Mouse (Mus musculus) lung, postnatal 0 days (tissue): Measurements from ENCODE around the gene Scd4. TPM values are rescaled to one million over a fixed set of nuclear protein-coding genes. Genes with fewer than 3 reads are reported as not detected.

Source experiments
- ATAC-seq: fragments of 200-750 bp; cut with Nextera tagmentation; 2 replicates; pipeline ENCODE4 v1.8.0; 2017; ENCODE audit warnings: moderate library complexity
- DNase-seq: peaks from one replicate; pipeline ENCODE4 v3.0.0-alpha.2; 2016; ENCODE audit warnings: low spot score
- H3K27ac ChIP-seq: fragments of 300-500 bp; sonication (generic); 2 replicates; pipeline ENCODE4 v1.5.1; 2014; ENCODE audit warnings: antibody characterized with exemption, mild to moderate bottlenecking, low read length, mixed read lengths
- H3K27me3 ChIP-seq: fragments of 300-500 bp; sonication (generic); replicated peaks from 2 replicates; pipeline ENCODE4 v1.6.1; 2014; ENCODE audit warnings: low read length, mixed read lengths; ENCODE audit not compliant: insufficient read depth
- H3K36me3 ChIP-seq: fragments of 300-500 bp; sonication (generic); 2 replicates; pipeline ENCODE4 v1.6.1; 2014; ENCODE audit warnings: low read length, mixed read lengths; ENCODE audit not compliant: insufficient read depth
- H3K4me1 ChIP-seq: fragments of 300-500 bp; sonication (generic); 2 replicates; pipeline ENCODE4 v1.6.1; 2014; ENCODE audit warnings: antibody characterized with exemption, low read depth, low read length, mixed read lengths; ENCODE audit not compliant: insufficient read depth
- H3K4me2 ChIP-seq: fragments of 300-500 bp; sonication (generic); replicated peaks from 2 replicates; pipeline ENCODE4 v1.6.1; 2014; ENCODE audit warnings: low read depth, mild to moderate bottlenecking, low read length, moderate library complexity, mixed read lengths
- H3K4me3 ChIP-seq: fragments of 300-500 bp; sonication (generic); 2 replicates; pipeline ENCODE4 v1.5.1; 2014; ENCODE audit warnings: low read depth, low read length
- H3K9ac ChIP-seq: fragments of 300-500 bp; sonication (generic); replicated peaks from 2 replicates; pipeline ENCODE4 v1.6.1; 2014; ENCODE audit warnings: low read depth, mild to moderate bottlenecking
- H3K9me3 ChIP-seq: fragments of 300-500 bp; sonication (generic); 2 replicates; pipeline ENCODE4 v1.6.1; 2016; ENCODE audit warnings: low read length, mixed read lengths
- CTCF ChIP-seq: IDR thresholded peaks from 2 replicates; pipeline ENCODE4 v1.5.1; 2016; ENCODE audit warnings: antibody characterized with exemption, mild to moderate bottlenecking
- EP300 ChIP-seq: IDR thresholded peaks from 2 replicates; pipeline ENCODE4 v1.6.1; 2016; ENCODE audit warnings: antibody characterized with exemption, mild to moderate bottlenecking, control low read depth
- WGBS: fragments of 180-500 bp; shearing (Covaris S2); extraction: QIAGEN DNeasy Blood & Tissue Kit; methylation state at CpG from one replicate; pipeline ENCODE4 v1.1.7; 2014; 5-methylcytosine and 5-hydroxymethylcytosine counted together
- polyA plus RNA-seq: library from polyadenylated mRNA; unstranded; fragments of >200 nt; fragmentation: Nextera tagmentation; extraction: Ambion mirVana; gene quantifications from 2 replicates; pipeline ENCODE4 v1.2.1, GENCODE M21; 2015

The Scd4 gene
- polyA plus RNA-seq, 1 experiment from 2014 or later: 0.53 TPM

DNA sequence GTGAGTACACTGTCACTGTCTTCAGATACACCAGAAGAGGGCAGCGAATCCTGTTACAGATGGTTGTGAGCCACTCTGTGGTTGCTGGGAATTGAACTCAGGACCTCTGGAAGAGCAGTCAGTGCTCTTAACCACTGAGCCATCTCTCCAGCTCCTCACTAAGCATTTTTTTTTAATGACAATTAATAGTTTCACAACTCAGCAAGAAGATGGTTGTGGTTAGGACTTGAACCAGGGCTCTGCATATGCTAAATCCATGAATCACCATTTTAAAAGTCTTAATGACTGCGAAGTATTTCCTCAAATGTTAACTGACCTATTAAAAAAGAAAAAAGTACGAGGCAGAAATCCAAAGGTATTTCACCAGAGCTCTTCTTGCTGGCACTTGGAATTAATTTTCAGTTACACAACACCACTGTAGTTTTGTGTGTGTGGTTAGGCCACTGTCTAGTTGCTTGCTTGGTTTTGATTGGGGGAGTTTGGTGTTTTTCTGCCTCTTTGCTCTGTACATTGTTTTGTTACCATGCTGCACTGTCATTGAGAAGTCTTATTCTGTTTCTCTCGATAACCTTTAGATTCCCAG is 54.3 kb downstream of the Scd4 start:
- WGBS: 66% methylated on average over 4 of the region's 4 CpGs
- Histone ChIP-seq H3K27me3 (no peaks in the 10 kb centered on the region), H3K27ac (peak overlapping the region; percentile 85), H3K4me3 (no peak overlapping the region), H3K9me3 (no peaks in the 10 kb centered on the region), H3K4me2 (no peak overlapping the region), H3K9ac (no peak overlapping the region), H3K36me3 (no peaks in the 10 kb centered on the region), H3K4me1 (0 out of 2 replicates have a peak, but pooled peaks cover 6% of the 10 kb centered on the region)
- DNase-seq: peak; percentile 76
- ATAC-seq: peak; percentile 8; the same call in 1 of the 2 replicates
- peak; percentile 67 for TF ChIP-seq EP300
- 0 out of 2 replicates have a peak, but pooled peaks have one; percentile 0 for TF ChIP-seq CTCF

DNA sequence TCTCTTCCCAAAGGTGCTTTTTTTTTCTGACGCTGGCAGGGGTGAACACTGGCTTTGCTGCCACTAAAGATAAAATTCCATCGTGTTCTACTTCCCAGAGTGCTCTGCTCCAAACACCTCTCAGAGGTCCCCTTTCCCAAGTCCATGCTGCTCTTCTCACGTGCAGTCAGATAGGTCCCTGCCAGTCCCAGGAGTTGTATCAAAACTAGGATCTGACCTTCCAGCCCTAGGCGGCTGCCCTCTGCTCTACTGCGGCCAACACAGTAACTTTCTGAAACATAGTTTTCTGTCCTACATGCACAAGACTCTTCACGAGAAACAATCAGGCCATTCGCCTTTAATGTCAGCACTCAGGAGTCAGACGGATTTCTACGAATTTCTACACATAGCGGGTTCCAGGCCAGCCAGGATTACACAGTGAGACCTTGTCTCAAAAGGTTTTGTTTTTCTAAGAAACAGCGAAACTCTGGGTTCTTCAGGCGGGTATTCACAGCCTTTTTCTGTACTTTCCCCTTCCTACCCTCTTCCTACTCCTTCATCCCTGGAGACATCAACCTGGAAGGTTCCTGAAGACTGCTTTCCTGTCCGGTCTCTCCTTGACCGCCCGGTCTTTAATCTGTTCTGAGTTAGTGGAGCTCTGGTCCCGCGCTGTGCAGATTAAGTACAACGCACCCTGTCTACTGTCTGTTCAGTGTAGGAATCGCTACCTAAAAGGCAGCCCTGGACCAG is 55.0 kb downstream of the Scd4 start:
- Histone ChIP-seq H3K27me3 (no peaks in the 10 kb centered on the region), H3K9ac (peak overlapping the region; percentile 47), H3K27ac (peak overlapping the region; percentile 85), H3K4me2 (peak overlapping the region; percentile 67), H3K4me3 (peak overlapping the region; percentile 39), H3K4me1 (0 out of 2 replicates have a peak, but pooled peaks cover 6% of the 10 kb centered on the region), H3K36me3 (no peaks in the 10 kb centered on the region), H3K9me3 (no peaks in the 10 kb centered on the region)
- DNase-seq: peak; percentile 28
- TF ChIP-seq EP300: no peak
- no peak for TF ChIP-seq CTCF
- no peak for ATAC-seq
- 16% methylated on average over 19 of the region's 19 CpGs for WGBS

DNA sequence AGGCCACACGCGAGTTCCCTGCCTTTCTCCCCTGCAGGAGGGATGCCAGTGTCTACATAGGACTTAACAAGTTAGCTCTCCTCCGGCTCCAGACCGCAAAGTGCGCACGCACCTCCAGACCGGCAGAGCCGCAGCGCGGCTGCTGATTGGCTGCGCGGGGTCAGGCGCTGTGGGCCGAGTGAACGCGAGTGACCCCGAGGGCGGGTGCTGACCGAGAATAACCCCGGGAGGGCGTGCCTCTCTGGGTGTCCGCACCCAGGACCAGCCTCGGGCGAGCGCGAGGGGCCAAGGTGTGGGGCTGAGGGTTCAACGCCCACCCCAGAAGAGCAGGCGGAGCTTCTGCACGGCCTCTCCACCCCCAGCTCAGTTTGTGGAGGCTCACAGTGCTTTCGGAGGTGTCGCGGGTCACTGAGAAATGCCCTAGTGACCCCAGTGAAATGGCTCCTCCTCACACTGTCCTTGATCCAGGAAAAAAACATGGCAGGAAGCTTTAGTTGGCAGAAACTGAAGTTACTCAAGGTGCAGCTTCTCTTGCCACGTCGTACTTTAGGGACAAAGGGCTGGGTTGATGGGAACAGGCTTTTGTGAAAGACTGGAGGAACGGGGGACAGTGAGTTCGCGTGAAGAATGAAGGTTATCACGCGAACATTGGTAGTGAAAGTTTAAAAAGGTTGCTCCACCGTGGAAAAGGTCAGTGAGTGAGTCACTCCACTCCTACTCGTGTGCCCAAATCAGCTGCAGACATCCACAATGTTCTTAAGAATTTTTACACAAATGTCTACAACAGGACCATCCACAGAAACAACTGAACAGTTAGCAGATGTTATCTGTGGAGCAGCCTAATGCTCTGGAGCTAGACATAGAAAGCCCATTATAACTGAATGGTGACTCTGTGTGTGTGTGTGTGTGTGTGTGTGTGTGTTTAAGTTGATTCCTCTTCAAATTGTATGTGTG is 55.9 kb downstream of the Scd4 start:
- peak; percentile 97 for DNase-seq
- WGBS: 2% methylated on average over 41 of the region's 41 CpGs
- H3K4me1 ChIP-seq: 0 out of 2 replicates have a peak, but pooled peaks cover 6% of the 10 kb centered on the region
- peak; percentile 96 for ATAC-seq
- peak overlapping the region; percentile 47 for H3K9ac ChIP-seq
- peak overlapping the region; percentile 85 for H3K27ac ChIP-seq
- H3K27me3 ChIP-seq: no peaks in the 10 kb centered on the region
- no peaks in the 10 kb centered on the region for H3K9me3 ChIP-seq
- peak overlapping the region; percentile 39 for H3K4me3 ChIP-seq
- H3K4me2 ChIP-seq: peak overlapping the region; percentile 67
- TF ChIP-seq EP300 (peak; percentile 44), CTCF (0 out of 2 replicates have a peak, but pooled peaks have one; percentile 2)
- no peaks in the 10 kb centered on the region for H3K36me3 ChIP-seq

DNA sequence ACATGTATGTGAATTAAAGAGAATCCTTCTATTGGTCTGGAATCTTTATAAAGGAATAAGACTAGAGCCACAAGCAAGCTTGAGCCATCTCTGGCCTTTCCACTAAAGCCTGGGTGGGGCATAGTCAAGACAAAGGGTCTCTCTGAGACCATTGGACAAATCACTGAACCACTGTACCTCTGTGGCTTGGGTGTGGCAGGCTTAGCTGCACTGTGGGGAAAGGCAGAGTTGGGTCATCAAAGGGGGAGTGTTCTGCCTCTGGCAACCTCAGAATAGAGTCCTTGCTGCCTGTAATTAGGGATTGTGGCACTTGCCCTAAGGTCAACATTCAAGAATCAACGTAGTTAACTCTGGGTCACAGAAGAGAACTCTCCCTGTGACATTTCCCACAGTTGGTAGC is 56.6 kb downstream of the Scd4 start:
- 0 out of 2 replicates have a peak, but pooled peaks cover 6% of the 10 kb centered on the region for H3K4me1 ChIP-seq
- 50% methylated on average over 1 of the region's 1 CpGs for WGBS
- no peaks in the 10 kb centered on the region for H3K27me3 ChIP-seq
- H3K9ac ChIP-seq: no peak overlapping the region
- peak overlapping the region; percentile 85; the same call in 1 of the 2 replicates for H3K27ac ChIP-seq
- ATAC-seq (no peak), DNase-seq (peak; percentile 40)
- no peak overlapping the region for H3K4me3 ChIP-seq
- no peaks in the 10 kb centered on the region for H3K36me3 ChIP-seq
- H3K9me3 ChIP-seq: no peaks in the 10 kb centered on the region
- no peak for TF ChIP-seq CTCF
- no peak for TF ChIP-seq EP300
- H3K4me2 ChIP-seq: no peak overlapping the region

DNA sequence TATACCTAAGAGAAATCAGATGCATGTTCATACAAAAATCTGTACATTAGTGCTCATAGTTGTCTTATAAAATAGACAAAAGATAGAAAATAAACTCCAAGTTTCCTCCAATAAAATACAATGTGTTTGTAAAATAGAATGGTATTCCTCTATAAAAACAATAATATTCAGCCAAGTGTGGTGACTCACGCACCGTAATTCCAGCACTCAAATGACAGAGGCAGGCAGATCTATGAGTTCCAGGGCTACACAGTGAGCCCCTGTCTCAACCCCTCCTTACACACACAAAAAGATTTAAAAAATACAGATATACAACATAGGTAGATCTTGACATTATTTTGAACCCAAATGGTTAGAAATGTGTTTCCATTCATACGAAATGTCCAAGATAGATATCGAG is 59.0 kb downstream of the Scd4 start:
- TF ChIP-seq CTCF (no peak), EP300 (no peak)

More for the DNA sequence above, 59.0 kb downstream of the Scd4 start:
- H3K36me3 ChIP-seq: no peaks in the 10 kb centered on the region
- H3K27ac ChIP-seq: no peak overlapping the region
- H3K9me3 ChIP-seq: no peaks in the 10 kb centered on the region
- H3K4me1 ChIP-seq: 0 out of 2 replicates have a peak, but pooled peaks cover 6% of the 10 kb centered on the region
- DNase-seq (no peak), ATAC-seq (no peak)
- H3K4me3 ChIP-seq: no peak overlapping the region
- H3K9ac ChIP-seq: no peak overlapping the region
- no peak overlapping the region for H3K4me2 ChIP-seq
- WGBS: 93% methylated on average over 4 of the region's 4 CpGs
- no peaks in the 10 kb centered on the region for H3K27me3 ChIP-seq
